Mouse (Mus musculus): ENCODE measurements around the gene Sox5.

DNA sequence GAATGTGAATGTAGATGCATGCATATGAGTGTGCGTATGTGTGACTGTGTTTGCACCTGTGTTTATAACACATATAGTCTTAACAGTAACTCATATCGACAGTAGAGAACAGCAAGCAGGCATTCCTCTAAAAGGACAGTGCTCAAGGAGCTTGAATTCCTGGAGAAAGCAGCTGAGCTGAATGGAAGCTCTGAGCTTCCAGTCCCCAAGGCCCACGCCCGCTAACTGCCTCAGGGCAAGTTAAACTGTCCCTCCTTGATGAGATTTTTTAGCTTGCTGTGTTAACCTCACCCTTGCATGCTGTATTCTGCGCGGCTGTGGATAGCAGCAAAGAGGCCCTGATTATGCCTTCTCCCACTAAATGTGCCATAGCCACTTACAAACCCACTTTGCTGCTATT, 388.6 kb downstream of the Sox5 start:
- TF ChIP-seq CTCF (IDR thresholded peaks at IDR 0.05; ENCODE audit: low read depth): no peak
- no peak for TF ChIP-seq EP300 (IDR thresholded peaks at IDR 0.05; ENCODE audit: low read depth)

Data from liver, embryonic 14.5 days (tissue).